Mouse (Mus musculus): ENCODE data around the gene Cdk11b. TPM values are rescaled to one million over a fixed set of nuclear protein-coding genes. Genes with fewer than 3 reads are reported as not detected.

Gene Cdk11b
- polyA plus RNA-seq (2014; fragmentation: Nextera tagmentation; extraction: Ambion mirVana) = 56.3 and 58.7 TPM in 2 replicates

- TF ChIP-seq CTCF (IDR thresholded peaks at IDR 0.05; ENCODE audit: low read depth) = no peak
- Histone ChIP-seq H3K27me3 (ENCODE audit: insufficient read depth, low read length) (no peaks in the 10 kb centered on the region), H3K36me3 (ENCODE audit: insufficient read depth) (peaks cover 53% of the 10 kb centered on the region), H3K4me2 (peak within 1 kb of the TSS; percentile 76), H3K27ac (ENCODE audit: low read depth) (peak within 1 kb of the TSS; percentile 80), H3K4me3 (ENCODE audit: low read depth, low read length) (peak within 1 kb of the TSS; percentile 86), H3K4me1 (ENCODE audit: insufficient read depth) (peaks cover 4% of the 10 kb centered on the region; the same call in 1 of the 2 replicates), H3K9ac (peak within 1 kb of the TSS; percentile 70), H3K9me3 (ENCODE audit: low read depth, low read length) (no peaks in the 10 kb centered on the region)
- peak; percentile 100 for DNase-seq
- under 1% methylated on average over 84 of the region's 84 CpGs for WGBS
- peak; percentile 100 for ATAC-seq (ENCODE audit: insufficient read depth)
Measured at GRCm38 (mm10) chr4:155624338-155625291, at the start of gene Cdk11b. Cdk11b (plus strand) TSS chr4:155624854.

GRCm38 (mm10) chr4:155574931-155575330, 49.7 kb upstream of the Cdk11b start:
- Histone ChIP-seq H3K36me3 (ENCODE audit: insufficient read depth) (peaks cover 31% of the 10 kb centered on the region), H3K9me3 (ENCODE audit: low read depth, low read length) (no peaks in the 10 kb centered on the region), H3K4me2 (no peak overlapping the region), H3K27me3 (ENCODE audit: insufficient read depth, low read length) (no peaks in the 10 kb centered on the region), H3K9ac (no peak overlapping the region), H3K27ac (ENCODE audit: low read depth) (no peak overlapping the region), H3K4me1 (ENCODE audit: insufficient read depth) (no peaks in the 10 kb centered on the region), H3K4me3 (ENCODE audit: low read depth, low read length) (no peak overlapping the region)
- DNase-seq (no peak), ATAC-seq (ENCODE audit: insufficient read depth) (no peak)
- 83% methylated on average over 11 of the region's 11 CpGs for WGBS
- TF ChIP-seq CTCF (IDR thresholded peaks at IDR 0.05; ENCODE audit: low read depth) = no peak

- 88% methylated on average over 8 of the region's 8 CpGs for WGBS
- Histone ChIP-seq H3K27ac (ENCODE audit: low read depth) (no peak overlapping the region), H3K36me3 (ENCODE audit: insufficient read depth) (peaks cover 33% of the 10 kb centered on the region), H3K27me3 (ENCODE audit: insufficient read depth, low read length) (no peaks in the 10 kb centered on the region), H3K9me3 (ENCODE audit: low read depth, low read length) (no peaks in the 10 kb centered on the region), H3K4me3 (ENCODE audit: low read depth, low read length) (no peak overlapping the region), H3K9ac (no peak overlapping the region), H3K4me2 (no peak overlapping the region), H3K4me1 (ENCODE audit: insufficient read depth) (no peaks in the 10 kb centered on the region)
- ATAC-seq (ENCODE audit: insufficient read depth) = no peak
- DNase-seq = no peak
- TF ChIP-seq CTCF (IDR thresholded peaks at IDR 0.05; ENCODE audit: low read depth) = no peak
Measured at GRCm38 (mm10) chr4:155575521-155575920, 49.1 kb upstream of the Cdk11b start.

- Histone ChIP-seq H3K4me2 (no peak overlapping the region), H3K36me3 (ENCODE audit: insufficient read depth) (peaks cover 39% of the 10 kb centered on the region), H3K4me3 (ENCODE audit: low read depth, low read length) (no peak overlapping the region), H3K27ac (ENCODE audit: low read depth) (no peak overlapping the region), H3K4me1 (ENCODE audit: insufficient read depth) (no peaks in the 10 kb centered on the region), H3K9ac (no peak overlapping the region), H3K9me3 (ENCODE audit: low read depth, low read length) (no peaks in the 10 kb centered on the region), H3K27me3 (ENCODE audit: insufficient read depth, low read length) (no peaks in the 10 kb centered on the region)
- DNase-seq (no peak), ATAC-seq (ENCODE audit: insufficient read depth) (no peak)
- WGBS = 92% methylated on average over 9 of the region's 9 CpGs
- TF ChIP-seq CTCF (IDR thresholded peaks at IDR 0.05; ENCODE audit: low read depth) = no peak
Measured at GRCm38 (mm10) chr4:155577132-155577531, 47.5 kb upstream of the Cdk11b start.

GRCm38 (mm10) chr4:155577741-155578140, 46.9 kb upstream of the Cdk11b start:
- H3K36me3 ChIP-seq (ENCODE audit: insufficient read depth) = peaks cover 45% of the 10 kb centered on the region
- no peaks in the 10 kb centered on the region for H3K27me3 ChIP-seq (ENCODE audit: insufficient read depth, low read length)
- no peak overlapping the region for H3K9ac ChIP-seq
- WGBS = 79% methylated on average over 5 of the region's 5 CpGs
- TF ChIP-seq CTCF (IDR thresholded peaks at IDR 0.05; ENCODE audit: low read depth) = no peak
- no peak for ATAC-seq (ENCODE audit: insufficient read depth)
- no peaks in the 10 kb centered on the region for H3K9me3 ChIP-seq (ENCODE audit: low read depth, low read length)
- no peak overlapping the region for H3K27ac ChIP-seq (ENCODE audit: low read depth)
- no peak for DNase-seq
- no peaks in the 10 kb centered on the region for H3K4me1 ChIP-seq (ENCODE audit: insufficient read depth)
- no peak overlapping the region for H3K4me3 ChIP-seq (ENCODE audit: low read depth, low read length)
- no peak overlapping the region for H3K4me2 ChIP-seq

GRCm38 (mm10) chr4:155578336-155579125, 46.1 kb upstream of the Cdk11b start:
- peaks cover 52% of the 10 kb centered on the region for H3K36me3 ChIP-seq (ENCODE audit: insufficient read depth)
- no peak overlapping the region for H3K4me2 ChIP-seq
- no peak overlapping the region for H3K27ac ChIP-seq (ENCODE audit: low read depth)
- no peak overlapping the region for H3K9ac ChIP-seq
- H3K9me3 ChIP-seq (ENCODE audit: low read depth, low read length) = no peaks in the 10 kb centered on the region
- DNase-seq = no peak
- no peaks in the 10 kb centered on the region for H3K27me3 ChIP-seq (ENCODE audit: insufficient read depth, low read length)
- 76% methylated on average over 7 of the region's 7 CpGs for WGBS
- no peak overlapping the region for H3K4me3 ChIP-seq (ENCODE audit: low read depth, low read length)
- TF ChIP-seq CTCF (IDR thresholded peaks at IDR 0.05; ENCODE audit: low read depth) = no peak
- ATAC-seq (ENCODE audit: insufficient read depth) = no peak
- no peaks in the 10 kb centered on the region for H3K4me1 ChIP-seq (ENCODE audit: insufficient read depth)

GRCm38 (mm10) chr4:155580420-155580819, 44.2 kb upstream of the Cdk11b start:
- Histone ChIP-seq H3K36me3 (ENCODE audit: insufficient read depth) (peaks cover 71% of the 10 kb centered on the region), H3K9me3 (ENCODE audit: low read depth, low read length) (no peaks in the 10 kb centered on the region), H3K4me1 (ENCODE audit: insufficient read depth) (no peaks in the 10 kb centered on the region), H3K27ac (ENCODE audit: low read depth) (no peak overlapping the region), H3K27me3 (ENCODE audit: insufficient read depth, low read length) (no peaks in the 10 kb centered on the region), H3K4me3 (ENCODE audit: low read depth, low read length) (no peak overlapping the region), H3K9ac (no peak overlapping the region), H3K4me2 (no peak overlapping the region)
- ATAC-seq (ENCODE audit: insufficient read depth) (no peak), DNase-seq (peak; percentile 76)
- peak; percentile 83 for TF ChIP-seq CTCF (IDR thresholded peaks at IDR 0.05; ENCODE audit: low read depth)
- WGBS = 42% methylated on average over 1 of the region's 1 CpGs
